Mouse (Mus musculus) thymus, adult 2 months (tissue): ENCODE data around the gene Hcar1.

ENCODE experiments used
- CTCF ChIP-seq: fragments of 200-500 bp; IDR thresholded peaks from 2 replicates; pipeline ENCODE4 v1.5.1; 2012; ENCODE audit warnings: mild to moderate bottlenecking, control low read depth, low read length, moderate library complexity, borderline replicate concordance; ENCODE audit not compliant: control insufficient read depth, poor library complexity, insufficient read depth; ENCODE audit errors: extremely low read depth
- POLR2A ChIP-seq: fragments of 200-500 bp; IDR thresholded peaks from 2 replicates; pipeline ENCODE4 v1.6.1; 2012; ENCODE audit warnings: mild to moderate bottlenecking, low read length, control low read depth, moderate library complexity; ENCODE audit not compliant: control insufficient read depth, poor library complexity, insufficient read depth; ENCODE audit errors: extremely low read depth

- TF ChIP-seq CTCF (peak; percentile 85), POLR2A (peak; percentile 73)
These were observed 27.3 kb upstream of the Hcar1 start, which contains the start of gene Denr for GRCm38 (mm10) chr5:123906976-123907630.
